Mouse (Mus musculus): Measurements from ENCODE around the gene Dctn3.
"Not testable (repeated sequence)": the region's sequence is repeated elsewhere in the genome, so short reads cannot be mapped to it uniquely, and the experiment has no call there.

Dctn3 gene

DNA sequence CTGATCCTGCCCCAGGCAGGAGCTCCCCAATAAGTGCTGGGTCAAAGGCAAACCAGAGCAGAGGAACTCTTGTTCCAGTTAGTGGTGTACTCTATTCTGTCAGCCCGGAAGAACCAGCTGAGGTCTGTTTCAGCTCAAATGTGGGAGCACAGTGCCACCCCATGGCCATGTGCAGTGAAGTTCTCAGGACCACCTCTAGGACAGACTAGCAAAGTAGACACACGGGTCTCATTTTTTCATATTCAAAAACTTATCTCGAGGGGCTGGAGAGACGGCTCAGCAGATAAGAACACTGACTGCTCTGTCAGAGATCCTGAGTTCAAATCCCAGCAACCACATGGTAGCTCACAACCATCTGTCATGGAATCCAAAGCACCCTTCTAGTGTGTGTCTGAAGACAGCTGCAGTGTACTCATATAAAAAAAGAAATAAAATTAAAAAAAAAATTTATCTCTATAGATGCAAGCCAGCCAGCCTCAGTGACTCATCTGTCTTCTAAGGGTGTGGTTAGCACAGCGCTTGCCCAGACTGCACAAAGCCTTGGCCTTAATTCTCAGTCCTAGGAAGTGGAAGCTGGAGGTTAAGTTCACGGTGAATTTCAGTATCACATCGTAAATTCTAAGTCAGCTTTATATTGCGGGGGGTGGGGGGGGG lies 14.8 kb upstream of the Dctn3 start:
- DNase-seq (ENCODE audit: low spot score): peak; percentile 35

DNA sequence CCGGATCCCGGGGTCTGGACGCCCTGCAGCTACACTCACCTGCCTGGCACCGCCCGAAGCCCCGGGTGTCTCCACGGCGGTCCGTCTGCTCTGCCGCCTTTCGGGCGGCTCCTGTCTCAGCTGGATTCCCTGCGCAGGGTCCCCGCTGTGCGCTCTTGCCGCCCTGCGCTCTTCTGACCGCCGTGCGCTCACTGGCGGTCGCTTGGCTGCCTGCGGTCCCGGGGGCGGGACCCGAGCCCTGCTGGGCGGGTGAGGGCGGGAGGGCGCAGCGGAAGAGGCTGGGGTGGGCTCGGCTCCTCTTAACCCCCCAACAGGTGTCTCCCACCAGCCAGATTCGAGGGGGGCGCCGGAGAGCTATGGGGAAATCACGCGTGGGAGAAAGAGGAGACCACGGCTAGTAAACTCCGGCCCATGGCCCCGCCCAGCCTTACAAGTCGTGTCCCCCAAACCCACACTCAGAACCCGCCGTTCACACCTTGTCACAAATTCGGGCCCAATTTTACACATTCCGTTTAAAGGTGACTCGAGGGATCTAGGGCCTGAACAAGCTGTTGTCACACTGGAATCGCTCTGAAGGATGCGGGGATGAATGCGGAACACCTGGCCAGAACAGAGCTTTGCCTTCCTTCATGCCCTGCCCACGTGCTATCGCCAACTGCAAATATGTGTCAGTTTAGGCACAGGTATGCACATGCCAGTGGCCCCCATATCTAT lies 8.2 kb upstream of the Dctn3 start, which contains the start of gene Arid3c:
TSS of gene Arid3c (minus strand) at position 91 of the 714 bp plus-strand sequence.
- DNase-seq (ENCODE audit: low spot score): no peak

DNA sequence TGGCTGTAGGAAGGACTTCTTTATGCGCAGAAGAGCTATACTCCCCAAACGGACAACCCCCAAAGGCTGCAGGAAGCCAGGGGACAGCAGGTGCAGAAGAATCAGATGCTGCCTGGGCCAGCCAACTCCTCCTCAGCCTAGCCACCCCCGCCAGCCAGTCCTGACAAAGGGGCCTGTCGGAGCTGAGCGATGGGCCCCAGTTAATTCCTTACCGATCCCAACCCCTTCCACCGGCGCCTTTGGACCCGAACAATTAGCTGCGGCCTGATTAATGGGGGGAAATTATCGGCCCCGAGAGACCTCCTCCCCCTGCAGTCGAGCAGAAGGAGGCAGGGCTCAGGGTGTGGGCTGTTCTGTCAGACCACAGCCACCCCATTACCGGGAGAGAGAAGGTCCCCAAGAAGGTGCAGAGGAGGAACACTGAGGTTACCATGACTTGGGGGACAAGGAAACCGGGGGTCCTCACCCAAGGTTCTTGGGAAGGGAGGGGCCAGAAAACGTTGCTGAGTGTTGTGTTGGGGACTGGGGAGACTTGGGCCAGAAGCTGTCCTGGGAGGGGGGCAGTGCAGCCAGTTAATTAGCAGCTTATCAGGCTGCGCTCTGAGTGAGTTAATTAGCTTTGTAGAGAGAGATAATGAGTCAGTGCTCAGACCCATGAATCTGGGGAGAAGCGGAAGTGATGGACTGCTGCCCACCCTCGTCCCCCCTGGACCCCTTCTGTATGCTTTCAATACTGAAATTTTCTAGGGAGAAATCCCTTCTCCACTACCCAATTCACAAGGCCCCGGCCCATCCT lies 4.1 kb upstream of the Dctn3 start:
- DNase-seq (ENCODE audit: low spot score): no peak

DNA sequence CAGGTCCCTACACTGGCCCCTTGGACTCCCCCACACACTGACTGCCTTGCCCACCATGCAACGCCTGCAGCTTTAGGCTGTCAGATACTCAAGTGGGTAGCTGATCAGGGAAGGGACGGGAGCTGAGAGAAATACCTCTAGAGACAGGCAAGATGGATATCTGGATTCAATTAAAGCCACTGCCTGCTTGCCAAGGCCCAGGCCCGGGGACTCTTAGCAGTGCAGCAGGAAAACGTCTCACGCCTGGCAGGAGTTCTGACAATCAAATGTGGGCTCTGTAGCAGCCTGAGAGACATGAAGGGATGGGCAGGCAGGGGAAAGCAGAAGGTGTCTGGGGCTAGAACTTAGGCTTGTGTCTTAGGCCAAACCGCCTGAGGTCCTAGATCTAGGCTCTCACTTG lies 6.1 kb downstream of the Dctn3 start:
- no peak for DNase-seq (ENCODE audit: low spot score)

DNA sequence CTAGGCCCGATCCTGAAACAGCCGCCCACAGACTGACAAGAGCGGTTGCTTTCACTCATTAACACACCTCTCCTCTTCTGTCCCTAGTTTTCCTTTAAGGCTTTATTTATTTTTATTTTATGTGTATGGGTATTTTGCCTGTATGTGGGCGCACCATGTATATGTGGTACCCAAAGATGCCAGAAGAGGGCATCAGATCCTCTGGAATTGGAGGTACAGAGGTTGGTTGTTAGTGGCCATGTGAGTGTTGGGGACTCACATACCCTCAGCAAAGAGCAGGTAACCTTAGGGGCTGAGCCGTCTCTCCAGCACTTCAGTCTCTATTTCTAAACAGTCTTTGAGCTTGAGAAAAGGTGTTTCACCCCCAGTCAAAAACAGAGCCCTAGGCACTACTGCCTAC lies 7.4 kb downstream of the Dctn3 start:
- no peak for DNase-seq (ENCODE audit: low spot score)

DNA sequence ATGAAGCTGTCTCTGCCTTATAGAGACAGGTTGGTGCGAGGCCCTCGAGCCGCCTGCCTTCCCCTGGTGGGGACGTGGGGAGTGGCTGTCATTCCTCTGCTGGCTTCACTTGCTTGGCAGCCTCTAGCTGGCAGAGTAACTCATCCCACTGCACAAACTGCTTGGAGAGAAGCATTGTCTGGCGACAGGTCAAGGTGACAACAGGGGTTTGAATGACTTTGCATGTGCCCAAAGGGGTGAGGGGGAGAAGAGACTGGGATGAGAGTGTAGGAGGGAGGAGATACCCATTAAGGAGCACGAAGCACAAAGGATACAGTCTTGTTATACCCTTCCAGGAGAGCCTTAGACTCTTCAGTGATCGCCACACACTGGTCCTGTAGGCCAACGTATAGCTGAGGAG lies 7.9 kb downstream of the Dctn3 start:
- no peak for DNase-seq (ENCODE audit: low spot score)

DNA sequence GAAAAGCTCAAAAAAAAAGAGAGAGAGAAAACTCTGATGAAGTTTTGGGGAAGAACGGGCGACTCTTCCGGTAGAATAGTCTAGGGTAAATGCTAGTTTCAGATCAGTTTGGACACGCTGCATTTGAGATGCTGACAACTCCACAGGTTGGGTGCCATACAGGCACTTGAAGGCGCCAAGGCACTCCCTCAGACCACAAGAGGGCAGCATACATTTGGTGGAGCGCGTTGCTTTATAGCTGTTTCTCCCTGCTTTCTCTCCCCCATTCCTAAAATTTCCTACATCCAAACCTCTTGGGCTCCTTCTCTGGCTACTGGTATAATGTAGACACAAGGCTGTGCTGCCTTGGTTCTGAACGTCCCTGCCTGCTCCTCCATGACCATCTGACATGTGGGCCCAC lies 8.7 kb downstream of the Dctn3 start:
- no peak for DNase-seq (ENCODE audit: low spot score)

DNA sequence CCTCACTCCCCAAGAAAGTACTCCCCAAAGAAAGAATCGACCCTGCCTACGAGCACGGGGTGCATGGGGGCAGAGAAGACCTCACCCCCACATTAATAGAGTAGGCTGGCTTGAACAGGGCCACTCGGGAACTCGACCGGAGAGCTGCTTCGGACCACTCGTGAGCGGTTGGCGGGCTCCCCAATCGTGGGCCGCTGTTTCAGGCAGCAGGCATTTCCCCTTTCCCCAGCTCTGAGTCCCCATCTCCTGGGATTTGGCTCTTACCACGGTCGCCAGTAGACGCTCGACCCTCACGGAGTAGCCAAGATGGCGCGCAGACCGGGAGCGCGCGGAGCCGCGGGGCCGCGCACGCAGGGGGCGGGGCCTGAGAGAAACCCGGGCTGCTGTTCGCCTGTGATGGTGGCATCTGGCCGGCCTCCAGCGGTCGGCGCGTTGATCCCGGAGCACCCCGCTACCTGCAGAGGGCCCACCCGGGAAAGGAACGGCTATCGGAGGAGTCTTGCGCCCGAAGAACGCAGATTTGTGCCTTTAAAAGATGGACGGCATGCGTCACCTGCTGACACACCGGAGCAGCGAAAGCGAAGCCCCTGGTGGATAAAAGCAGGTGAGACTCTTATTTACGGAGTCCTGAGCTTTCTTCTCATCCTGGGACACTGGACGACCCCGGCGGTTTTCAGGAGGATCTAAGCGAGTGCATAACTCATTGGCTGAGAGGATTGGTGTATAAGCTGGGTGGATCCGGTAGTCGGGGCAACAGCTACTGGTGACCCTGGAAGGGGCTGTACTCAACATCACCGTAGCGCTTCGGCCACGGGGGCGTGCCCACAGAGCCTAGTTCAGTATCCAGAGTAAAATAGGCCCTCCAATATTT lies 9.5 kb downstream of the Dctn3 start, which contains the start of gene Rpp25l:
TSS of gene Rpp25l (minus strand) at position 338 of the 871 bp plus-strand sequence.
- DNase-seq (ENCODE audit: low spot score): peak; percentile 86

DNA sequence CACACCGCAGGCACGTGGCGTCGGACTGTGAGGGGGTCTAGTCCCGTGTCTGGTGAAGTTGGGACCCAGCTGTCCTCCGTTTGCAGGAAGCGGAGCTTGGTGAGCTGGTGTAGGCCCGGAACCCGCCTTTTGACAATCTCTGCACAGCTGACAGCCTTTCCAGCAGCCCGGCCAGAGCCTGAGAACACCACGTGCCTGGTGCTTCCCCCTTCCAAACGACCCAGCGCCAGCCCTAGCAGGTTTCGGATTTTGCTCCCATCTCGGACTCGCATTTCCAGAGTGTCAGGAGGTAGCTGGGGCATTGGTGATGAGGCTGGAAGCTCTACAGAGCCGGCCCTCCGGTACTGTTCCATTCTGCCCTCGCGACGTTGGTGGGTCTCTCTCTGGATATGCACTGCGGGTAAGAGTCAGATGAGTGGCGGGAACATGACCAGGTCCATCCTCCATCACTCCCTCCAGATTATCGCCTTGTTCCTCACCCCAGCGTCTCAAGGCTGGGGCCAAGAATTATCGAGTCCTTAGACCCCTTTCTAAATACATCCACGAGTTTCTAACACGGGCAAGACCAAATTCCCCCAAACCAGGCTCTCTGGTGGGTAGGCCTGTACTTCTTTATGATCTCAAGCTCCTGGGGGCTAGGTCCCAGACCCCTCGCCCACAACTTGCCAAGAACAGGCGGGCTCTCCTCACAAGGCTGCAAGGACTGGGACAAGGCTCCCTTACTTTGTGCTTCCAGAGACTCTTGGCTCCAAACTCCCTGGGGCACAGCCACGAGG lies 10.4 kb downstream of the Dctn3 start:
- DNase-seq (ENCODE audit: low spot score): no peak

DNA sequence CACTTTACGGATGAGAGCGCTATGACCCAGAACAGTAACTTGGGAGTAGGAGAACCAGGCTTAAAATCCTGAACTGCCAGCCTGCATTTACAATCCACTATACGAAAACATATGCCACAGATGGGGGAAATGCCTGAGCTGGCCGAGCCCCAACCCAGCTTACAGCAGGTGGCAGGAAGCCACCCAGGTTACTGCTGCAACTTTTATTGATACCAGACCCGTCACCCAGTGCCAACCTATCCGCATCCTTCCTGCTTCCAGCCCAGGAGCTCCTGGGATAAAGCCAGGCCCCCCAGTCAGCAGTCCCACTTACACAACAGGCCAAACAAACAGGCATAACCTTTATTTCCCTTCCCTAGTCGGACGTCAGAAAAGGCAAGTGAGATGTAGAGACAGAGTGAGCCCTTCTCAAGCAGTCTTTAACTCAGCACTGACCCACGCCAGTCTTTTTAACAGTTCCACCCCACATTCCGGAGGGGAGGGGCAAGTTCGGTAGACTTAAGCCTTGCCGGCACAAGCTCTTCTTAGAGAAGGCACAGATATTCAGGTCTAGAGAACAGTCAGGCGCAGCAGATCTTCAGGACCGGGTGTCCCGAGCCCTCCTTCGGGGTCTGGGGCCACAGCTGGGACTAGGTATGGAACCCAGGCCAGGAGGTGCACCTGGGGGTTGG lies 11.1 kb downstream of the Dctn3 start:
- DNase-seq (ENCODE audit: low spot score): no peak

DNA sequence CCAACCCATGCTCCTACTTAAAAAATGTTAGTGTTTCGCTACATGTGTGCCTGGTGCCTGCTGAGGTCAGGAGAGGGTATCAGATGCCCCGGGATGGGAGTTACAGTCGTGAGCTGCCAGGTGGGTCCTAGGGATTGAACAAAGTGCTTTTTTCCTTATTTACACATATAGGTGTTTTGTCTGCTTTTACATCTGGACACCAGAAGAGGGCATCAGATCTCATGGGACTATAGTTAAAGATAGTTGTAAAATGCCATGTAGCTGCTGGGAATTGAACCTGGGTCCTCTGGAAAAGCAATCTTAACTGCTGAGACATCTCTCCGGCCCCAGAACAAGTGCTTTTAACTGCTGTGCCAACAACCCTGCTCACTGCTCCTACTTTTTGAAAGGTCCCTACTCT lies 12.7 kb downstream of the Dctn3 start:
- no peak for DNase-seq (ENCODE audit: low spot score)

DNA sequence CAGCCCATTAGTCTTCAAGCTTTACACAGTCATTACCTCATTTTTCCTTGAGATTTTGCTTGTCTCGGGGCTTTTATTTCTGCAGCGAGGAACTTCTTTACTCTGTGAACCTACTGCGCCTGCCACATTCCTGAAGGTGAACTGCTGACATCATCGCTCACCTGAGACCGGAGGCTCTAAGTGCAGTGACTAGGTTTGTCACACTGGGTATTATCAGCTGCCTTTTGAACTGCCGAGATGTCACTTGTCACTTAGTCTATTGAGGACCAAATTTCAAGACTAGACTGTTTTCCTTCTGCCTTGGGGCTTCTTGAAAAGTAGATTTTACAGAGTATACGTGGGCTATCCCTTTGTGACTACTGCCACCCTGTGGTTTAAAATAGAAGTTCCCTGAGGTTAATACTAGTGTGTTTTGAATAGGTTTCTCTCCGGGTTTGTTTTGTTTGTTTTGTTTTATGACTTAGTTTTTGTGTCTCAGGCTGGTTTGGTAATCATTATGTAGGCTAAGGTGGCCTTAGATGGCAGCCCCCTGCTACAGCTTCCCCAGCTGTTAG lies 14.7 kb downstream of the Dctn3 start:
- peak; percentile 48 for DNase-seq (ENCODE audit: low spot score)

DNA sequence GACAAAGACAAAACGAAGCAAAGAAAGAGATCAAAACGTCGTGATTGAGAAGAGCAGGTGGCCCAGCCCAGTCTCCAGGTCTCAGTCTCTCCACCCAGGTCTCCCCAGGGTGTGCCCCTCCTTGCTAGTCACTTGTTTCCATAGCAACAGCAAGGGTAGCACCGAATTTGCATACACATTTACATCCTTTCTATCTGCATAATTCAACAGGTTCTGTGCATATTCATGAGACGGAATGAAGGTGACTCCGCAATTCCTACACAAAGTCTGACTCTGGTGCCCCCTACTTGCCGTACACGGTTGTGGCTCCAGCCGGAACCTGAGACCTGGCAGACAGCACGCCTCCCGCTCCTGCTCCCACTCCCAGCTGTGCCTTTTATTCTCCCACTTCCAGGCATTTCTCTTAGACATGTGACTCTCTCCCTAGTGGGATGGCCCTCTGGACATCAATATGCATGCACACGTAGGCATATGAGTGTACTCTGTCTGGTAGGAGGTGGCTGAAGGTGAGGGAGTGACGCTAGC lies 15.9 kb downstream of the Dctn3 start:
- peak; percentile 40 for DNase-seq (ENCODE audit: low spot score)

DNA sequence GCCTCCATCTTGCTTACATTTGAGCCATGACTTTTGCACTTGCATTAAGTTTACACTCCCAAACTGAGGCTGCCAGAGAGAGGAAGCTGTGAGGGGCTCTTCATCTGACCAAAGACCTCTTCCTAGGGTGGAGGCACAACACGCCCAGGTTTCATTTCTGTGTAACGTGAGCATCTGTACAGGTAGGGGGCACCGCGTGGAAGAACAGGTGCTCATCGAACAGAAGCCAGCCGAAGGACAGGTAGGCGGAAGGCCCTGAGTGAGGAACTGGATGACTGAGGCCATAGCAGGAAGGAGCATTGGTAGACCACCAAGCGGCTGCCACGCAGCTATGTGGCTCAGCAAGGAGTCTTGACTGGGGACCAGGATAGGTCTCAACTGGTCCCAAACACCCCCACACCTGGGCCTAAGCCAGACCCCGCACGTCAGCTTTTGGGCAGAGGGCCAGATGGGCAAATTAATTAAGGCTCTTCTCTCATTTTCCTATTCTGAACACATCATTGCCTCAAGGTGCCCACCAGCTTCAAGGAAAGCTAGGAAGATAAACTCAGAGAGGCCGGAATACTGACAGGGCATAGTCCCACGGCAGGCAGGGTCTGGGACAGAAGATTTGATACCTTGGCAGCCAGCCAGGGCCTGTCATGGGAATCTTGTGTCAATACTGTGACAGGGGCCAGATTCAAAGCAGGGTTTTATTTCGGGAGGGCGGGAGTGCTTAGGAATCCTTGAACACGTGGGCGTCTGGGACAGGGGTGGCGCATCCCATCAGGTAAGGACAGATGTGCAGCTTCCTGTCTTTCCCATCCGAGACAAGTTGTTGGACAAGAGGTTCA lies 16.8 kb downstream of the Dctn3 start:
- no peak for DNase-seq (ENCODE audit: low spot score)

DNA sequence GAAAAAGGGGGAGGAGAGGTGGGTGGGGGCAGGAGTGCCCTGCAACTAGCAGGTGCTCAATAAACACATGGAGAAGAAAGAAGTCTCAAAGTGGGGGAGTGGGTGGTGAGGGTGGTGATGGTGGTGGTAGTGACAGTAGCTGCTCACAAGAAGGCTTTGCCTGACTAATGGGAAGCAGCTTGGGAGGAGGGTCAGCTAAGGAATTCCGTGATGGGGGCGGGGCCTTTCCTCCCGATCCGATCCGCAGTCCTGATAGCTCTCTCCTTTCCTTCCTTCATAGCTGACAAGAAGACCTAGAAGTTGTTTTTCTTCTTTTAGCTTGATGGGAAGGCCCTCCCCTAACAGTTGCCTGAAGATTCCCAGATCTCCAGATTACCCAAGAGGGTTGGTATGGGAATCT lies 18.3 kb downstream of the Dctn3 start:
- DNase-seq (ENCODE audit: low spot score): no peak

DNA sequence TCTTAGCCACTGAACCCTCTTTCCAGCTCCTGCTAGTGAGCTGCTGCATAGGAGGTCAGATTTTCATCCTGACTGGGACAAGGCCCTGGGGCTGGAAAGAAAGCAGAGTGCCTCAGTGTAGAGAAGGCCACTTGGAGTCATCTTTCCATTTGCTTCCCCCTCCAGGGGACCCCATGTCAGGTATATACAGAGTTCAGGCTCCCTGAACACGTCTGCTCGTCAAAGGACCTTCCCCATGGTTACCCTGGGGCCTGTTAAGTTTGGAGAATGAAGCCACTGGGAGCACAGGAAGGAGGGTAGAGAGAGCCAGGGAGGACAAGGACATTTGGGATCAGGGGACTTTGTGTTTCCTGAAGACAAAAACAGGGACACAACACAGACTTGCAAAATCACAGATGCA lies 20.7 kb downstream of the Dctn3 start:
- not testable (repeated sequence) for DNase-seq (ENCODE audit: low spot score)

DNA sequence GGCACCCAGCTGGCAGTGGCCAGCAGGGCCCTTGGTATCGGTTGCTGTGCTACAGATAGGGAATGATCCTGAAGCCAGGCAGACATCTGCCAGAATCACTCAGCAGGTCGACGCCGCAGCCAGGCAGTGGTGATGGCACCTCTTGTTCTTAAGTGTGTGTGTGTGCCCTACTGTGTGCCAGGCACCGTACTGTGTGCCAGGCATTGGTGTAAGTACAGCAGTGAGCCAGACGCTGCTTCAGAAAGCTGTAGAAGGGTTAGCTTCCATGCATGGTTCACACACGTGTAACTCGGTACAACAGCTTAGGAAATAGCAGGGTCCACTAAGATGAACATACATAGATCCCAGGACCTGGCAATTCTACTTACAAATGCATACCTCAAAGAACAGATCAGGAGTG lies 22.7 kb downstream of the Dctn3 start:
- DNase-seq (ENCODE audit: low spot score): not testable (repeated sequence)

DNA sequence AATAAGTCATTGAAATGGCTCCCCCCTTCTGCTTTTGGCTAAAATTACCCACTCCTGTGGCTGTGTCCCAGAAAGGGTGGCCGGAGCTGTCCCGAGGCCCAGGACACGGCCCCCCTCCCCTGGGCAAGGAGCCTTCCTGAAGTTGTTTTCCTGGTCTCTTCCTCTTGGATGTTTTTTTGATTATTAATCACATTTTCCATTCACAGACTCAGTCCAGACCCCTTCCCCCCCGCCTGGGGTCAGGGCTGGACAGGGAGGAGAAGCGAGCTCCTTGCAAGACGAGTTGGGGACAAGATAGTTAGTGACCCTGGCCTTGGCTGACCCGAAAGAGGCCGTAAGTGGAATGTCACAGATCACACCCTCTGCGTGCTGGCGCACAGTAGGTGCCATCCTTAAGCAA lies 23.2 kb downstream of the Dctn3 start, which contains the start of gene Il11ra1:
TSS of gene Il11ra1 (plus strand) at position 207 of the 400 bp plus-strand sequence.
- not testable (repeated sequence) for DNase-seq (ENCODE audit: low spot score)
